Mouse (Mus musculus) liver, embryonic 14.5 days (tissue): ENCODE data around the gene Il24. TPM values are rescaled to one million over a fixed set of nuclear protein-coding genes. Genes with fewer than 3 reads are reported as not detected.

Experiments used
- ATAC-seq: fragments of 200-750 bp; cut with Nextera tagmentation; 2 replicates; pipeline ENCODE4 v1.8.0; 2017; ENCODE audit warnings: moderate number of reproducible peaks, mild to moderate bottlenecking, moderate library complexity; ENCODE audit not compliant: insufficient read depth
- DNase-seq, 3 experiments: peaks; one replicate each; pipeline ENCODE4 v3.0.0-alpha.2; 2012 to 2013; ENCODE audit warnings: low read depth in 3 of 3, low spot score in 3 of 3
- H3K27ac ChIP-seq: fragments of 300-500 bp; sonication (generic); 2 replicates; pipeline ENCODE4 v1.5.1; 2014; ENCODE audit warnings: moderate library complexity, mild to moderate bottlenecking, control low read depth, inconsistent platforms
- H3K27me3 ChIP-seq: fragments of 300-500 bp; sonication (generic); 2 replicates; pipeline ENCODE4 v1.6.1; 2014; ENCODE audit warnings: mild to moderate bottlenecking, low read length, moderate library complexity; ENCODE audit not compliant: control insufficient read depth, insufficient read depth
- H3K36me3 ChIP-seq: fragments of 300-500 bp; sonication (generic); replicated peaks from 2 replicates; pipeline ENCODE4 v1.6.1; 2014; ENCODE audit warnings: low read depth; ENCODE audit not compliant: control insufficient read depth, insufficient read depth
- H3K4me1 ChIP-seq, 2 experiments: fragments of 200-500 bp in 1 of 2; fragments of 300-500 bp in 1 of 2; sonication (generic) in 1 of 2; replicated peaks; 2 replicates each; pipeline ENCODE4 v1.6.1; 2012 to 2014; ENCODE audit warnings: antibody characterized with exemption in 1 of 2, inconsistent platforms in 1 of 2, low read length in 1 of 2; ENCODE audit not compliant: control insufficient read depth in 2 of 2, insufficient read depth in 2 of 2
- H3K4me2 ChIP-seq: fragments of 300-500 bp; sonication (generic); 2 replicates; pipeline ENCODE4 v1.6.1; 2014; ENCODE audit warnings: low read depth, mild to moderate bottlenecking, control low read depth, moderate library complexity
- H3K4me3 ChIP-seq, 2 experiments: fragments of 200-500 bp in 1 of 2; fragments of 300-500 bp in 1 of 2; sonication (generic) in 1 of 2; 2 replicates each; pipeline ENCODE4 v1.5.1; 2012 to 2014; ENCODE audit warnings: low read depth in 2 of 2, low read length in 2 of 2, mild to moderate bottlenecking in 2 of 2, control low read depth in 1 of 2, inconsistent platforms in 1 of 2, moderate library complexity in 1 of 2; ENCODE audit not compliant: insufficient read depth in 1 of 2
- H3K9ac ChIP-seq: fragments of 300-500 bp; sonication (generic); replicated peaks from 2 replicates; pipeline ENCODE4 v1.6.1; 2014; ENCODE audit warnings: mild to moderate bottlenecking, control low read depth, moderate library complexity
- H3K9me3 ChIP-seq: fragments of 300-500 bp; sonication (generic); 2 replicates; pipeline ENCODE4 v1.6.1; 2016; ENCODE audit warnings: low read length, mixed read lengths; ENCODE audit not compliant: control insufficient read depth
- CTCF ChIP-seq: IDR thresholded peaks from 2 replicates; pipeline ENCODE4 v1.5.1; 2016; ENCODE audit warnings: antibody characterized with exemption, low read depth, control low read depth
- EP300 ChIP-seq: IDR thresholded peaks from 2 replicates; pipeline ENCODE4 v1.6.1; 2016; ENCODE audit warnings: antibody characterized with exemption, low read depth
- WGBS: fragments of 180-500 bp; shearing (Covaris S2); extraction: QIAGEN DNeasy Blood & Tissue Kit; methylation state at CpG from one replicate; pipeline ENCODE4 v1.1.7; 2014; ENCODE audit not compliant: insufficient replicate concordance; 5-methylcytosine and 5-hydroxymethylcytosine counted together
- polyA plus RNA-seq, 2 experiments: library from polyadenylated mRNA; depleted of rRNA in 1 of 2; stranded (reverse) in 1 of 2; unstranded in 1 of 2; fragments of >200 nt; fragmentation: Nextera tagmentation in 1 of 2; extraction: Ambion mirVana in 1 of 2; gene quantifications; 2 replicates each; pipeline versions ENCODE4 v1.2.1 to v1.2.3; 2012 to 2014

Gene Il24
- polyA plus RNA-seq, 2 experiments, result not detected

GRCm38 (mm10) chr1:130855723-130856122 is 31.5 kb downstream of the Il24 start:
- Histone ChIP-seq H3K9ac (no peak overlapping the region), H3K27me3 (no peaks in the 10 kb centered on the region), H3K4me1 (no peaks in the 10 kb centered on the region), H3K4me2 (no peak overlapping the region), H3K27ac (no peak overlapping the region), H3K4me3 (no peak overlapping the region), H3K36me3 (no peaks in the 10 kb centered on the region), H3K9me3 (no peaks in the 10 kb centered on the region)
- WGBS, result 62% methylated on average over 2 of the region's 2 CpGs
- TF ChIP-seq CTCF (no peak), EP300 (no peak)
- DNase-seq, result no peak
- no peak for ATAC-seq

DNA sequence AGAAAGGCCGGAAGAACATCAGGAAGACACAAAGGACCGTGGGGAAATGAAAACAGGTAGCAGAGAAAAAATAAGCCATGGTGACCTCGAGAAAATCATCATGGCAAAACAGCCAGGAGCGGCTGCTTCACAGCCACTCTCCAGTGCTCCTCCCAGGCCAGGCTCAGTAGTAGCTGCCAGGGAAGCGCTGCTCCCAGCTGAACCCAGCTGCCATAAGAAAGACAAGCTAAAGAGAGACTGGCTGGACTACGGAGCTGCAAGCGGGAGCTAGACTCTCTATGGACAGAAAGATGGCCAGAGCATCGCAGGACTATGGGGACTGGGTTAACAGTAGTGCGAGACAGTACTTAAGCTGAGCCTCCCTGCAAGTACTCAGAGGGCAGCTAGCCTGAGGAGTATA is 32.4 kb downstream of the Il24 start:
- DNase-seq, result no peak
- Histone ChIP-seq H3K9ac (no peak overlapping the region), H3K4me3 (no peak overlapping the region), H3K4me2 (no peak overlapping the region), H3K9me3 (no peaks in the 10 kb centered on the region), H3K4me1 (no peaks in the 10 kb centered on the region), H3K27ac (no peak overlapping the region), H3K36me3 (no peaks in the 10 kb centered on the region), H3K27me3 (no peaks in the 10 kb centered on the region)
- 61% methylated on average over 9 of the region's 9 CpGs for WGBS
- ATAC-seq, result no peak
- no peak for TF ChIP-seq EP300
- no peak for TF ChIP-seq CTCF

DNA sequence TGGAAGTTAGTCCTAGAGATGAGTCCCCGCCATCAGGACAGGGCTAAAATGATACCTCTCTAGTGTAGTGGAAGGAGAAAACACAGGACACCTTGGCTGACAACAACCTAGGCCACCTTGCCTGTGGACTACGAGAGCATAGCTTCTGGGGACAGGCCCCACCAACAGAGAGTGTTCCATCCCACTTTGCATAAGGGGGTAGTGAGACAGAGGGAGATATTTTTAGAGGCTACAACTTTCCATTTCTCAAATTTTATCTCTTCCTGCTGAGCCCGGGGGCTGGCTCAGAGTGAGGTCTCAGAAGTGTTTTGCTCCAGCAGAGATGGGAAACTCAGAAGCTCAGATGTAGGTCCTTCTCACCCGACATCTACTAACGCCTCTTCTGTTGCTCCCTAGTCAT is 36.8 kb downstream of the Il24 start:
- DNase-seq (no peak), ATAC-seq (no peak)
- Histone ChIP-seq H3K4me2 (no peak overlapping the region), H3K27me3 (no peaks in the 10 kb centered on the region), H3K36me3 (no peaks in the 10 kb centered on the region), H3K9me3 (no peaks in the 10 kb centered on the region), H3K4me1 (no peaks in the 10 kb centered on the region), H3K4me3 (no peak overlapping the region), H3K9ac (no peak overlapping the region), H3K27ac (no peak overlapping the region)
- TF ChIP-seq CTCF (no peak), EP300 (no peak)
- WGBS, result 54% methylated on average over 5 of the region's 5 CpGs

DNA sequence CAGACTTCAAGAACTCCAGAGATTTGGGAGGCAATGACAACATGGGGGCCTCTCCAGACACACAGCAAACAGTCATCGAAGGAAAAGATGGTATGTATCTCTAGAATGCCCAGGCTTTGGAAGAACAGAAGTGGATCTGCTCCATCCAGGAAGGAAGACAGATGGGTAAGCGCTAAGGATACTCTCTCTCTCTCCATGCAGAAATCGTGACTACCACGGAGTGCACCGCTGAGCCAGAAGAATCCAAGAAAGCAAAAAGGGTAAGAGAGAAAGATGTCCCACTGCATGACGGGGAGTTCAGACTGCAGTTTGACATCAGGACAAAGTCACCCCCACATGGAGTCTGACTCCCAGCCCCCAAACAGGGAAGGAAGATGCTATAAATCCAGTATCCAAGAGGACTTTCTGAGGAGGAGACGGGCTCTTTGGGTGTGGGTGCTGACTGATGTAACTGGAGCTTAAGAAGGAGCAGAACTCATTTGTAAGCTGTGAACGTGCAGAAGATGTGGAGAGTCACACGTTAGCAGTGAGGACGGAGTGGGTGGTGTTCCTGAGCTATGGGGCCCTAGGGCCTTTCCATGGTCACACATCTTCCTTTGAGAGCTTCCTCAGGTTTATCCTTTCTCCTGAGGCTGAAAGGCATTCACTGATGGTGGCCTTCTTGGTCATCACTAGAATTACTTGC is 37.6 kb downstream of the Il24 start:
- Histone ChIP-seq H3K4me1 (no peaks in the 10 kb centered on the region), H3K36me3 (no peaks in the 10 kb centered on the region), H3K9me3 (no peaks in the 10 kb centered on the region), H3K4me2 (no peak overlapping the region), H3K27ac (no peak overlapping the region), H3K27me3 (no peaks in the 10 kb centered on the region), H3K4me3 (no peak overlapping the region), H3K9ac (no peak overlapping the region)
- 58% methylated on average over 10 of the region's 10 CpGs for WGBS
- no peak for ATAC-seq
- TF ChIP-seq CTCF (no peak), EP300 (no peak)
- DNase-seq, result no peak

DNA sequence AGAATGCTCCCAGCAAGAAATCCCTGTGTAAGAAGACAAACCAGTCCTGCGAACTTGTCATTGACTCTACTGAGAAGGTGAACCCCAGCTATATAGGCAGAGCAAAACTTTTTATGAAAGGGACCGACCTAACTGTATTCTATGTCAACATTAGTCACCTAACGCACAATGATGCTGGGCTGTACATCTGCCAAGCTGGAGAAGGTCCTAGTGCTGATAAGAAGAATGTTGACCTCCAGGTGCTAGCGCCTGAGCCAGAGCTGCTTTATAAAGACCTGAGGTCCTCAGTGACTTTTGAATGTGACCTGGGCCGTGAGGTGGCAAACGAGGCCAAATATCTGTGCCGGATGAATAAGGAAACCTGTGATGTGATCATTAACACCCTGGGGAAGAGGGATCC is 42.7 kb downstream of the Il24 start:
- H3K27ac ChIP-seq, result no peak overlapping the region
- no peak overlapping the region for H3K4me3 ChIP-seq
- no peak overlapping the region for H3K4me2 ChIP-seq
- no peak for TF ChIP-seq EP300
- no peak for TF ChIP-seq CTCF
- peaks cover 0 to 5% of the 10 kb centered on the region in 2 experiments; a peak in 2 of 4 replicates for H3K4me1 ChIP-seq
- DNase-seq, result no peak
- H3K9me3 ChIP-seq, result no peaks in the 10 kb centered on the region
- no peaks in the 10 kb centered on the region for H3K27me3 ChIP-seq
- ATAC-seq, result no peak
- H3K9ac ChIP-seq, result no peak overlapping the region
- H3K36me3 ChIP-seq, result no peaks in the 10 kb centered on the region
- WGBS, result 65% methylated on average over 7 of the region's 7 CpGs
